Mouse (Mus musculus): Measurements from ENCODE around the gene Cc2d2a. TPM values are rescaled to one million over a fixed set of nuclear protein-coding genes. Genes with fewer than 3 reads are reported as not detected.

The Cc2d2a gene
- 10 to 100 TPM in 2 of 4 experiments, 1 to 10 TPM in 2; 6.8 to 10.3 (median 8.7) TPM for total RNA-seq (2022)

- DNase-seq (ENCODE audit: low spot score), result peak; percentile 40
These were observed at the start of gene Cc2d2a for GRCm38 (mm10) chr5:43661997-43662961. Gene Cc2d2a (plus strand): TSS chr5:43662346.

- DNase-seq (ENCODE audit: low spot score), result no peak
These were observed 40.4 kb upstream of the Cc2d2a start for GRCm38 (mm10) chr5:43621575-43622299.

GRCm38 (mm10) chr5:43625407-43625806 is 36.7 kb upstream of the Cc2d2a start:
- no peak for DNase-seq (ENCODE audit: low spot score)

GRCm38 (mm10) chr5:43634071-43634601 is 28.0 kb upstream of the Cc2d2a start:
- no peak for DNase-seq (ENCODE audit: low spot score)

- peak; percentile 30 for DNase-seq (ENCODE audit: low spot score)
These were observed 27.5 kb upstream of the Cc2d2a start for GRCm38 (mm10) chr5:43634602-43635081.

GRCm38 (mm10) chr5:43645020-43645419 is 17.1 kb upstream of the Cc2d2a start:
- DNase-seq (ENCODE audit: low spot score), result no peak

GRCm38 (mm10) chr5:43647098-43647774 is 14.9 kb upstream of the Cc2d2a start:
- no peak for DNase-seq (ENCODE audit: low spot score)

GRCm38 (mm10) chr5:43661498-43661897 is 648 bp upstream of the Cc2d2a start:
- no peak for DNase-seq (ENCODE audit: low spot score)

GRCm38 (mm10) chr5:43663531-43663930 is 1.4 kb downstream of the Cc2d2a start:
- DNase-seq (ENCODE audit: low spot score), result no peak

- DNase-seq (ENCODE audit: low spot score), result peak; percentile 15
These were observed 3.0 kb downstream of the Cc2d2a start for GRCm38 (mm10) chr5:43665144-43665543.

- no peak for DNase-seq (ENCODE audit: low spot score)
These were observed 7.0 kb downstream of the Cc2d2a start for GRCm38 (mm10) chr5:43669118-43669645.

GRCm38 (mm10) chr5:43672177-43672911 is 10.2 kb downstream of the Cc2d2a start:
- peak; percentile 74 for DNase-seq (ENCODE audit: low spot score)

- no peak for DNase-seq (ENCODE audit: low spot score)
These were observed 10.9 kb downstream of the Cc2d2a start for GRCm38 (mm10) chr5:43673083-43673482.

GRCm38 (mm10) chr5:43685466-43685865 is 23.3 kb downstream of the Cc2d2a start:
- no peak for DNase-seq (ENCODE audit: low spot score)

- no peak for DNase-seq (ENCODE audit: low spot score)
These were observed 30.3 kb downstream of the Cc2d2a start for GRCm38 (mm10) chr5:43692489-43692888.

GRCm38 (mm10) chr5:43697133-43697532 is 35.0 kb downstream of the Cc2d2a start:
- DNase-seq (ENCODE audit: low spot score), result no peak

- no peak for DNase-seq (ENCODE audit: low spot score)
These were observed 37.1 kb downstream of the Cc2d2a start for GRCm38 (mm10) chr5:43699240-43699639.

GRCm38 (mm10) chr5:43721538-43722451 is 59.6 kb downstream of the Cc2d2a start:
- no peak for DNase-seq (ENCODE audit: low spot score)

- DNase-seq (ENCODE audit: low spot score), result no peak
These were observed 60.3 kb downstream of the Cc2d2a start for GRCm38 (mm10) chr5:43722452-43722783.

- DNase-seq (ENCODE audit: low spot score), result no peak
These were observed 61.7 kb downstream of the Cc2d2a start for GRCm38 (mm10) chr5:43723830-43724229.

All from heart, adult 8-10 months (tissue).